ENCODE assay signal across 14 mouse cellular contexts in the genomic region with DNA sequence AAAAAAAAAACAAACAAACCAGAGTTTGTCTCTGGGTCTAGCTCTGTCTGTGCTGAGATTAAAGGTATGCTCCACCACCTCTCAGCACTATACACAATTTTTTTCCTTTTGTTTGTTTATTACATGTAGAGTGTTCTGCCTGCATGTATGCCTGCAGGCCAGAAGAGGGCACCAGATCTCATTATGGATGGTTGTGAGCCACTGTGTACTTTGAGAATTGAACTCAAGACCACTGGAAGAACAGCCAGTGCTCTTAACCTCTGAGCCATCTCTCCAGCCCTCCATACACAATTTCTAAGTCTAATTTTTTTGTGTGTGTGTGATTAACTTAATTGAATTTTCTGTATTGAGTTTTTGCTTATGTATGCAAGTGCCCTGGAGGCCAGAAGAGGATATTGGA. TPM values are rescaled to one million over a fixed set of nuclear protein-coding genes. Genes with fewer than 3 reads are reported as not detected.
DNase-seq lines count a peak whose midpoint lies in the region; ATAC-seq and TF ChIP-seq lines count a peak whose summit lies in the region.
"Had no signal": no experiment of that assay in that cellular context is flagged by ENCODE, and none has a peak within 500 bp of the region (broad histone marks: within the 10 kb centered on the region; RNA-seq: fewer than 3 reads in every experiment).

No protein-coding gene starts in this region.

- no peak overlapping the region for H3K27ac ChIP-seq in kidney, postnatal 0 days
- H3K27ac ChIP-seq: heart, embryonic 15.5 days; intestine, embryonic 15.5 days; liver, embryonic 13.5 days; midbrain, embryonic 12.5 days had no signal

- no peak overlapping the region for H3K4me3 ChIP-seq in kidney, postnatal 0 days (replicated peaks; ENCODE audit: low read depth, low read length)
- H3K4me3 ChIP-seq: heart, embryonic 15.5 days; intestine, embryonic 15.5 days; liver, embryonic 13.5 days; midbrain, embryonic 12.5 days had no signal

- ATAC-seq in kidney, postnatal 0 days (replicated peaks; ENCODE audit: low FRiP score, low read depth): no peak
- ATAC-seq: intestine, embryonic 15.5 days had no signal

- peak; percentile 64 for TF ChIP-seq CTCF in kidney, postnatal 0 days (IDR thresholded peaks at IDR 0.05; ENCODE audit: low read depth)

- H3K27me3 ChIP-seq in kidney, postnatal 0 days (ENCODE audit: insufficient read depth, low read length): no peaks in the 10 kb centered on the region
- H3K27me3 ChIP-seq: heart, embryonic 15.5 days; intestine, embryonic 15.5 days; liver, embryonic 13.5 days; midbrain, embryonic 12.5 days had no signal

- H3K9me3 ChIP-seq in kidney, postnatal 0 days (replicated peaks; ENCODE audit: low read length): no peaks in the 10 kb centered on the region
- H3K9me3 ChIP-seq: heart, embryonic 15.5 days; intestine, embryonic 15.5 days; liver, embryonic 13.5 days; midbrain, embryonic 12.5 days had no signal

- no peak overlapping the region for H3K4me2 ChIP-seq in kidney, postnatal 0 days (ENCODE audit: low read length)
- H3K4me2 ChIP-seq: heart, embryonic 15.5 days; intestine, embryonic 15.5 days; liver, embryonic 13.5 days; midbrain, embryonic 12.5 days had no signal

- no peak overlapping the region for H3K9ac ChIP-seq in kidney, postnatal 0 days (ENCODE audit: low read depth, low read length)
- H3K9ac ChIP-seq: heart, embryonic 15.5 days; intestine, embryonic 15.5 days; liver, embryonic 13.5 days; midbrain, embryonic 12.5 days had no signal

- no peak for DNase-seq in kidney, postnatal 0 days (ENCODE audit: low spot score)
- no peak for DNase-seq in kidney, postnatal 14 days
- DNase-seq in thymus, postnatal 0 days (ENCODE audit: low spot score): peak; percentile 54
- no peak for DNase-seq in thymus, postnatal 36 days
- DNase-seq in ZHBTc4 (ENCODE audit: low read depth, low spot score): peak; percentile 66
- no peak for DNase-seq in spleen, adult 18-20 months
- no peak for DNase-seq in ovary, adult 18-20 months (ENCODE audit: low spot score)
- DNase-seq: adrenal gland, postnatal 36 days; cerebellum, adult 9-11 months; gastrocnemius, postnatal 10 days; liver, embryonic 13.5 days had no signal

- H3K36me3 ChIP-seq in kidney, postnatal 0 days (ENCODE audit: insufficient read depth, low read length): no peaks in the 10 kb centered on the region
- H3K36me3 ChIP-seq: heart, embryonic 15.5 days; midbrain, embryonic 12.5 days had no signal

- no peaks in the 10 kb centered on the region for H3K4me1 ChIP-seq in kidney, postnatal 0 days (replicated peaks; ENCODE audit: insufficient read depth, low read length)

RNA-seq across cellular contexts. Expression of gene Smarca4, which starts 10.6 kb away (rescaled TPM):
- polyA plus RNA-seq in kidney, postnatal 0 days (2015; fragmentation: Nextera tagmentation; extraction: Ambion mirVana): 41.7 and 46.0 TPM in 2 replicates
- polyA plus RNA-seq in thymus, postnatal 0 days (2015; fragmentation: Nextera tagmentation; extraction: Ambion mirVana): 62.3 and 71.5 TPM in 2 replicates

RNA-seq across cellular contexts. Expression of gene Yipf2, which starts 33.9 kb away (rescaled TPM):
- polyA plus RNA-seq in kidney, postnatal 0 days (2015; fragmentation: Nextera tagmentation; extraction: Ambion mirVana): 30.2 and 31.6 TPM in 2 replicates
- 26.8 and 27.2 TPM in 2 replicates for polyA plus RNA-seq in thymus, postnatal 0 days (2015; fragmentation: Nextera tagmentation; extraction: Ambion mirVana)

RNA-seq across cellular contexts. Expression of gene Timm29, which starts 34.0 kb away (rescaled TPM):
- polyA plus RNA-seq in kidney, postnatal 0 days (2015; fragmentation: Nextera tagmentation; extraction: Ambion mirVana): 28.1 and 29.2 TPM in 2 replicates
- 28.8 and 30.9 TPM in 2 replicates for polyA plus RNA-seq in thymus, postnatal 0 days (2015; fragmentation: Nextera tagmentation; extraction: Ambion mirVana)

Comparison
In these comparisons a context has a peak if more than half of its experiments do, and no peak if none do; other contexts are left out.
1. DNase-seq: peak in thymus, postnatal 0 days (single experiment) and ZHBTc4 (single experiment); none in kidney, postnatal 0 days (single experiment), kidney, postnatal 14 days (single experiment), thymus, postnatal 36 days (0 of 2), spleen, adult 18-20 months (0 of 2) and ovary, adult 18-20 months (single experiment).